Mouse (Mus musculus) liver, embryonic 12.5 days (tissue): ENCODE data around the gene Afmid. TPM values are rescaled to one million over a fixed set of nuclear protein-coding genes. Genes with fewer than 3 reads are reported as not detected.

Source experiments
- ATAC-seq: fragments of 200-750 bp; cut with Nextera tagmentation; 2 replicates; pipeline ENCODE4 v1.8.0; 2017; ENCODE audit warnings: moderate number of reproducible peaks, mild to moderate bottlenecking, moderate library complexity
- H3K27ac ChIP-seq: fragments of 300-500 bp; sonication (generic); 2 replicates; pipeline ENCODE4 v1.5.1; 2016; ENCODE audit warnings: mild to moderate bottlenecking
- H3K27me3 ChIP-seq: fragments of 300-500 bp; sonication (generic); replicated peaks from 2 replicates; pipeline ENCODE4 v1.6.1; 2016; ENCODE audit warnings: mild to moderate bottlenecking, moderate library complexity
- H3K36me3 ChIP-seq: fragments of 300-500 bp; sonication (generic); 2 replicates; pipeline ENCODE4 v1.6.1; 2016; ENCODE audit warnings: mild to moderate bottlenecking, moderate library complexity
- H3K4me1 ChIP-seq: fragments of 300-500 bp; sonication (generic); 2 replicates; pipeline ENCODE4 v1.6.1; 2016
- H3K4me2 ChIP-seq: fragments of 300-500 bp; sonication (generic); 2 replicates; pipeline ENCODE4 v1.6.1; 2016; ENCODE audit warnings: mild to moderate bottlenecking, moderate library complexity
- H3K4me3 ChIP-seq: fragments of 300-500 bp; sonication (generic); 2 replicates; pipeline ENCODE4 v1.5.1; 2016; ENCODE audit warnings: mild to moderate bottlenecking, moderate library complexity
- H3K9ac ChIP-seq: fragments of 300-500 bp; sonication (generic); 2 replicates; pipeline ENCODE4 v1.6.1; 2016; ENCODE audit warnings: mild to moderate bottlenecking, moderate library complexity
- H3K9me3 ChIP-seq: fragments of 300-500 bp; sonication (generic); replicated peaks from 2 replicates; pipeline ENCODE4 v1.6.1; 2016; ENCODE audit warnings: mild to moderate bottlenecking, moderate library complexity
- WGBS: fragments of 180-500 bp; shearing (Covaris S2); methylation state at CpG from one replicate; pipeline ENCODE4 v1.1.7; 2016; ENCODE audit not compliant: insufficient replicate concordance; 5-methylcytosine and 5-hydroxymethylcytosine counted together
- polyA plus RNA-seq: library from polyadenylated mRNA; unstranded; fragments of >200 nt; fragmentation: Nextera tagmentation; extraction: Ambion mirVana; gene quantifications from 2 replicates; pipeline ENCODE4 v1.2.1, GENCODE M21; 2016

Afmid gene
- polyA plus RNA-seq, 1 experiment from 2014 or later, result 6.7 TPM

- Histone ChIP-seq H3K4me1 (peaks cover 98% of the 10 kb centered on the region), H3K27ac (peak within 1 kb of the TSS; percentile 95), H3K9ac (peak within 1 kb of the TSS; percentile 91), H3K4me3 (peak within 1 kb of the TSS; percentile 81), H3K4me2 (peak within 1 kb of the TSS; percentile 84), H3K27me3 (no peaks in the 10 kb centered on the region), H3K9me3 (no peaks in the 10 kb centered on the region), H3K36me3 (peaks cover 46% of the 10 kb centered on the region)
- 6% methylated on average over 9 of the region's 9 CpGs for WGBS
- peak; percentile 94 for ATAC-seq
These were observed 28.1 kb upstream of the Afmid start, which contains the start of gene 6030468B19Rik for GRCm38 (mm10) chr11:117797511-117798159. TSS of gene 6030468B19Rik (plus strand) at chr11:117797660.

- WGBS, result 0% methylated on average over 2 of the region's 2 CpGs
- Histone ChIP-seq H3K4me3 (peak overlapping the region; percentile 81), H3K27me3 (no peaks in the 10 kb centered on the region), H3K27ac (peak overlapping the region; percentile 95), H3K4me1 (peaks cover 98% of the 10 kb centered on the region), H3K36me3 (peaks cover 47% of the 10 kb centered on the region), H3K4me2 (peak overlapping the region; percentile 84), H3K9ac (peak overlapping the region; percentile 91), H3K9me3 (no peaks in the 10 kb centered on the region)
- peak; percentile 64 for ATAC-seq
These were observed 27.6 kb upstream of the Afmid start for GRCm38 (mm10) chr11:117798160-117798541.

GRCm38 (mm10) chr11:117799174-117799573 lies 26.6 kb upstream of the Afmid start:
- no peaks in the 10 kb centered on the region for H3K9me3 ChIP-seq
- peaks cover 98% of the 10 kb centered on the region for H3K4me1 ChIP-seq
- ATAC-seq, result no peak
- H3K9ac ChIP-seq, result peak overlapping the region; percentile 91
- WGBS, result 49% methylated on average over 5 of the region's 5 CpGs
- H3K27ac ChIP-seq, result peak overlapping the region; percentile 95
- peak overlapping the region; percentile 81 for H3K4me3 ChIP-seq
- no peaks in the 10 kb centered on the region for H3K27me3 ChIP-seq
- H3K36me3 ChIP-seq, result peaks cover 56% of the 10 kb centered on the region
- peak overlapping the region; percentile 84 for H3K4me2 ChIP-seq

GRCm38 (mm10) chr11:117800038-117800437 lies 25.7 kb upstream of the Afmid start:
- Histone ChIP-seq H3K4me3 (peak overlapping the region; percentile 81), H3K27me3 (no peaks in the 10 kb centered on the region), H3K9me3 (no peaks in the 10 kb centered on the region), H3K4me2 (peak overlapping the region; percentile 84), H3K27ac (peak overlapping the region; percentile 95), H3K4me1 (peaks cover 96% of the 10 kb centered on the region), H3K36me3 (peaks cover 64% of the 10 kb centered on the region), H3K9ac (peak overlapping the region; percentile 91)
- ATAC-seq, result no peak
- WGBS, result 86% methylated on average over 7 of the region's 7 CpGs

- H3K4me3 ChIP-seq, result peak overlapping the region; percentile 81
- peak overlapping the region; percentile 91 for H3K9ac ChIP-seq
- H3K36me3 ChIP-seq, result peaks cover 80% of the 10 kb centered on the region
- H3K4me1 ChIP-seq, result peaks cover 87% of the 10 kb centered on the region
- no peak for ATAC-seq
- no peaks in the 10 kb centered on the region for H3K27me3 ChIP-seq
- 88% methylated on average over 7 of the region's 7 CpGs for WGBS
- H3K4me2 ChIP-seq, result peak overlapping the region; percentile 84
- H3K27ac ChIP-seq, result peak overlapping the region; percentile 95
- H3K9me3 ChIP-seq, result no peaks in the 10 kb centered on the region
These were observed 24.1 kb upstream of the Afmid start for GRCm38 (mm10) chr11:117801650-117802049.

DNA sequence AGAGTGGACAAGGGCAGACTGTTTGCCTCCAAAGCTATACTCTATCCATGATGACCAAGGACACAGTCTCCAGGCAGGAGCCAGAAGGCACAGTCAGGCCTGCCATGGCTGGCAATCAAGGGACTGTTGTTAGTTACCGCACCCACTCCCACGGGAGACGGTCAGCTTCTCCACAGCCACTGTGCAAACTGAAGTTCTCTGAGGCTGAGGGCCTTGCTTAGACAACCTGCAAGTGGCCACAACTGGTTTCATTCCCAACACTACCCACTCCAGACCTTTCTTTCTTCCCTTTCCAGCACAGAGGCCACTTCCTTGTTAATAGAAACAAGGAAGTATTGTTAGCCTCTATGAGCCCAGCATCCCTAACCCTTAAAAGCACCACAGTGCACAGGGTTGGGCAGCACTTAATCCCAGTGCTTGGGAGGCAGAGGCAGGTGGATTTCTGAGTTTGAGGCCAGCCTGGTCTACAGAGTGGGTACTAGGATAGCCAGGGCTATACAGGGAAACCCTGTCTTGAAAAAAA lies 22.5 kb upstream of the Afmid start:
- 89% methylated on average over 3 of the region's 3 CpGs for WGBS
- peak overlapping the region; percentile 91 for H3K9ac ChIP-seq

DNA sequence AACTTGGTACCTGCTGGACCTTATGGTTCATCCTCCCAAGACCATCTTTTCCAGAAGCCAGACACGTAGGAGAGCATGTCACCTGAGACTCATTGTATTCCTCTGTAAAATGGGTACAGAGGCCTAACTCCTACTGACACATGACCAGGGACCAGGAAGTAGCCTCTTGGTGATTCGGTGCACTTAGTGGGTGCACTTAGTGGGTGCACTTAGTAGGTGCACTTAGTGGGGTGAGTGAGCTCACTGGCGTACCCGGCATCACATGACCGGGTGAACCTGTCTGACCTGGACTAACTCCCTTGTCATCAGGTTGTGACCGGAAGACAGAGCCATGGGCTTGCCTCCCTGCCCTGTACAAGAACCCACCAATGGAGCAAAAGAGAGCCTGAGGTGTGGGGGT lies 18.9 kb upstream of the Afmid start:
- peaks cover 77% of the 10 kb centered on the region for H3K36me3 ChIP-seq
- H3K4me1 ChIP-seq, result peaks cover 80% of the 10 kb centered on the region
- H3K9me3 ChIP-seq, result no peaks in the 10 kb centered on the region
- ATAC-seq, result no peak
- H3K9ac ChIP-seq, result no peak overlapping the region
- no peaks in the 10 kb centered on the region for H3K27me3 ChIP-seq
- no peak overlapping the region for H3K27ac ChIP-seq
- 94% methylated on average over 6 of the region's 6 CpGs for WGBS
- no peak overlapping the region for H3K4me2 ChIP-seq
- H3K4me3 ChIP-seq, result no peak overlapping the region

More for the DNA sequence above, 22.5 kb upstream of the Afmid start:
- peaks cover 96% of the 10 kb centered on the region for H3K36me3 ChIP-seq
- peak overlapping the region; percentile 95 for H3K27ac ChIP-seq
- H3K4me2 ChIP-seq, result peak overlapping the region; percentile 84
- no peaks in the 10 kb centered on the region for H3K27me3 ChIP-seq
- peak overlapping the region; percentile 81 for H3K4me3 ChIP-seq
- ATAC-seq, result no peak
- no peaks in the 10 kb centered on the region for H3K9me3 ChIP-seq
- peaks cover 83% of the 10 kb centered on the region for H3K4me1 ChIP-seq

DNA sequence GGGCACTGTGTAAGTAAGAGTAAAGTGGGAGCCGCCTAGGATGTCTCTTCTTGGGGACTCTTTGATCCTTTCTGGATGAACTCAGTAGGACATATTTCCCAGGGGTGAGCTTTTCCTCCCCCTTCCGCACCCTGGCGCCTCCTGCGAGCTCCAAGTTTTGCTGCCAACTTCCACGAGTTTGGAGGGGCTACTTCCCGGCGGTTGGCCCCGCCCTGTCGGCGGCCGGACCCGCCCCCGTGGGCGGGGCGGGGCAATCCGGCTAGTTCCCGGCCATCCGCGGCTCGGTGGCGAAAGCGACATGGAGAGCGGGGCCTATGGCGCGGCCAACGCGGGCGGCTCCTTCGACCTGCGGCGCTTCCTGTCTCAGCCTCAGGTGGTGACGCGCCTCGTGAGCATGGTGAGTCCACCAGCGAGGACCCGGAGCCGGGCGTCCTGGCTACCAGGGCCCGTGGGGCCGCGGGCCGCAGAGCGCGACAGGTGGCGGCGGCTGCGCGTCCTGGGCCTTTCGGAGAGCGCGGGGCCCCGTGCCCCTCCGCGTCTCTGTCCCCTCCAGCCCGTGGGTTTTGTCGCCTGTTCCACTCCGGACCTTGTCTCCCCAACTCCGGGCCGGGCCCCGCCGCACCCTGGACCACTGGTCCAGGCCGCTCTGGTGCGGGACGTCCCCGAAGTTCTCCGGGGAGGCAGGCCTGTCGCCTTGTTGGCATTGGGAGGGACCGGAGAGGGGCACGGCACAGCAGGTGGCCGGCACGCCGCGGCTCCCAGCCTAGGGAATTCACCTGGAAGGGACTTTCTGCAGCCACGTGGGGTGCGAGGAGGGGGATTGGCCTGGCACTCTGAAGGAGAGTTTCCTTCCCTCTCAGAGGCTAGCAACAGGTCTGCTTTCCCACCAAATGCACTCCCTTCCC lies 16.1 kb upstream of the Afmid start, which contains the start of the genes Gm20708 and Syngr2:
Gene Gm20708, plus strand, starts transcription at position 262 of the 905 bp plus-strand sequence.
Gene Syngr2, plus strand, starts transcription at position 262 of the 905 bp plus-strand sequence.
- peak within 1 kb of the TSS; percentile 90 for H3K27ac ChIP-seq
- peak; percentile 73 for ATAC-seq
- peaks cover 77% of the 10 kb centered on the region for H3K36me3 ChIP-seq
- under 1% methylated on average over 57 of the region's 75 CpGs for WGBS
- peak within 1 kb of the TSS; percentile 85 for H3K4me3 ChIP-seq
- H3K9ac ChIP-seq, result peak within 1 kb of the TSS; percentile 94
- H3K9me3 ChIP-seq, result no peaks in the 10 kb centered on the region
- H3K27me3 ChIP-seq, result no peaks in the 10 kb centered on the region
- H3K4me1 ChIP-seq, result peaks cover 82% of the 10 kb centered on the region
- H3K4me2 ChIP-seq, result peak within 1 kb of the TSS; percentile 95

DNA sequence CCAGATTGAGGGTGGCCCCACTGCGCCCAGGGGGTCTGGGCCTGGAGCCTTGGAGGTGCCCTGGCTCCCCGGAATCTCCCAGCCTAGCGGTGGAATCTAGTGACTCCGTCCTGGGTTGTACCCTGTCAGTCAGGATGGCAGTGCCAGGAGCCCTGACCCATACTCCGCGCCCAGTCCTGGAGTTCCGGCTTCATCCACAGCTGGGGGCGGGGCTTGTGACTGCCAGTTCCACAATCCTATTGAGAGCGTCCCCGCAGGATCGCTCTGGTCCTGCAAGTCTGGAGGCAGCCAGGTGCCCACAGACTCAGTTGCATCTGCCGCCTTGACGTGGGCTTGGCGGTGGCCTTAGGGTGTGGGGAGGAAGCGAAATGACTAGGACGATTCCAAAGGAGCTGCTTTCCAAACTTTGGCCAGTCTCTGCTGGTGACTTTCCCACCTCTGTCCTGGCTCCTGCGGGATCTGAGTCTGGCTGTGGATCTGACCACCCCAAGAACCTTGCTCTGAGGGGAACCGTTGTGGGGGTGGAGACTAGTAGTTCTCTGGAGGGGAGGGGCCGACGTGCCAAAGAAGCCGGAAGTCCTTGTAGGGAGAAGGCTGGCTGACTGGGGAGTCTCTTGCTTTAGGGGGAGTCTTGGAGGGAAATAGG lies 15.2 kb upstream of the Afmid start:
- Histone ChIP-seq H3K4me2 (peak overlapping the region; percentile 95), H3K9me3 (no peaks in the 10 kb centered on the region), H3K27me3 (no peaks in the 10 kb centered on the region), H3K4me1 (peaks cover 85% of the 10 kb centered on the region), H3K36me3 (peaks cover 77% of the 10 kb centered on the region), H3K27ac (peak overlapping the region; percentile 90), H3K4me3 (peak overlapping the region; percentile 85), H3K9ac (peak overlapping the region; percentile 94)
- 1% methylated on average over 21 of the region's 21 CpGs for WGBS
- peak; percentile 74 for ATAC-seq

DNA sequence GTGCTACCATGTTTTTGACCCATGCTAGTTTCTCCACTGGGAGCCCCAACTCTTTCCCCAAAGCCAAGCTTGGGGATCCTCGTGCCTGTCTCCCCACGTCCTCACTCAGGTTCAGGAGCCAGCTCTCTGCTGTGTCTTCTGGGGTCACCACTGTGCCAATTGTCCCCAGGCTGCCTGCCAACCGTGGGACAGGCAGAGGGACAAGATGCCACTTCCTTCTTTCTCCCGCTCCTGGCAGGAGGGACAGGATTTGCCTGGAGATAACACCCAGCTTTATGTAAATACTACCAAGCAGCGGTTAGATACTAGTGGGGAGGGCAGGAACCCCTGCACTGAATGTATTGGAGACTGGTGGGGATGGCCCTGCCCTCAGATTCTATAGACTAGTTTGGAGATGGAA lies 11.9 kb upstream of the Afmid start:
- peak overlapping the region; percentile 63 for H3K27ac ChIP-seq
- peak overlapping the region; percentile 23; the same call in 1 of the 2 replicates for H3K9ac ChIP-seq
- peaks cover 88% of the 10 kb centered on the region for H3K4me1 ChIP-seq
- peaks cover 78% of the 10 kb centered on the region for H3K36me3 ChIP-seq
- H3K27me3 ChIP-seq, result no peaks in the 10 kb centered on the region
- H3K4me2 ChIP-seq, result no peak overlapping the region
- no peak overlapping the region for H3K4me3 ChIP-seq
- ATAC-seq, result no peak
- WGBS, result 57% methylated on average over 5 of the region's 5 CpGs
- no peaks in the 10 kb centered on the region for H3K9me3 ChIP-seq

- Histone ChIP-seq H3K27ac (peak overlapping the region; percentile 63), H3K27me3 (no peaks in the 10 kb centered on the region), H3K4me3 (no peak overlapping the region), H3K9me3 (no peaks in the 10 kb centered on the region), H3K9ac (no peak overlapping the region), H3K4me2 (no peak overlapping the region), H3K4me1 (peaks cover 91% of the 10 kb centered on the region), H3K36me3 (peaks cover 87% of the 10 kb centered on the region)
- 76% methylated on average over 6 of the region's 6 CpGs for WGBS
- no peak for ATAC-seq
These were observed 10.9 kb upstream of the Afmid start for GRCm38 (mm10) chr11:117814704-117815366.
